Mouse (Mus musculus): ENCODE results near the gene Rc3h1.

GRCm38 (mm10) chr1:160876968-160877367, 29.2 kb upstream of the Rc3h1 start:
- TF ChIP-seq CTCF (IDR thresholded peaks at IDR 0.05; ENCODE audit: extremely low read depth, insufficient read depth, insufficient read length, insufficient replicate concordance) (no peak), POLR2A (IDR thresholded peaks at IDR 0.05; ENCODE audit: low read depth, low read length) (no peak)

All from spleen, adult 2 months (tissue).